Mouse (Mus musculus) E14TG2a.4 (cell line): ENCODE results near the gene Pigl.

Experiments
- H3K27me3 ChIP-seq: 2 replicates; pipeline ENCODE4 v1.6.1; 2014; ENCODE audit warnings: low read length, control low read depth; ENCODE audit not compliant: insufficient read depth
- H3K36me3 ChIP-seq: 2 replicates; pipeline ENCODE4 v1.6.1; 2014; ENCODE audit warnings: low read length, control low read depth; ENCODE audit not compliant: insufficient read depth
- H3K4me1 ChIP-seq: replicated peaks from 2 replicates; pipeline ENCODE4 v1.6.1; 2014; ENCODE audit warnings: low read depth, low read length, control low read depth
- H3K4me3 ChIP-seq: replicated peaks from 2 replicates; pipeline ENCODE4 v1.5.1; 2014; ENCODE audit warnings: mild to moderate bottlenecking, low read length
- H3K9me3 ChIP-seq: 2 replicates; pipeline ENCODE4 v1.6.1; 2014; ENCODE audit warnings: low read length, control low read depth
- CTCF ChIP-seq: conservative IDR thresholded peaks from 2 replicates; pipeline ENCODE4 v1.5.1; 2014; ENCODE audit warnings: low read length
- NANOG ChIP-seq: IDR thresholded peaks from 2 replicates; pipeline ENCODE4 v1.6.1; 2014; ENCODE audit warnings: borderline replicate concordance, low read length, mixed read lengths
- POU5F1 ChIP-seq: IDR thresholded peaks from 2 replicates; pipeline ENCODE4 v1.6.1; 2014; ENCODE audit warnings: low read length, borderline replicate concordance

Gene Pigl

DNA sequence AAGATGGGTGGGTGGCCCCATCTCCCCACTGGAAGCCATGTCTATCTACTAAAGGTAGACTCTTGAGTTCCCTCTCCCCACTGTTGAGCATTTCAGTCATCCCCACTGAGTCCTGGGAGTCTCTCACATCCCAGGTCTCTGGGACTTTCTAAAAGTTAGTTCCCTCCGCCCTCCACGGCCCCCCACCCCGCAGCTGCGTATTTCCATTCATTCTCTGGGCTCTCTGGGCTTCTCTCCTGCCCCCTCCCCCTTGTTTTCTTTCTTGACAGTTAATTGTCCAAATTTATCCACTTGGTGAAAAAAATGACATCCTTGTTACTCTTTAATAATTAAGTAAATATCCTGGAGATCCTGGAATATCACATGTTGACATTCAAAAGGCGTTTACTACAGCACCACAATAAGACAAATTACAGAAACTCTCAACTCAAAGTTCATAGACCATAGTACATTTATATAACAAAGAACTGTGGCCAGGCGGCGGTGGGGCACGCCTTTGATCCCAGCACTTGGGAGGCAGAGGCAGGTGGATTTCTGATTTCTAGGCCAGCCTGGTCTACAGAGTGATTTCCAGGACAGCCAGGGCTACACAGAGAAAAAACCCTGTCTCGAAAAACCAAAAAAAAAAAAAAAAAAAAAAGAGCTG, 17.5 kb upstream of the Pigl start:
- no peaks in the 10 kb centered on the region for H3K9me3 ChIP-seq
- peak overlapping the region; percentile 52 for H3K4me3 ChIP-seq
- H3K4me1 ChIP-seq: peaks cover 79% of the 10 kb centered on the region
- H3K27me3 ChIP-seq: no peaks in the 10 kb centered on the region
- H3K36me3 ChIP-seq: peaks cover 35% of the 10 kb centered on the region
- TF ChIP-seq NANOG (no peak), CTCF (no peak), POU5F1 (no peak)

DNA sequence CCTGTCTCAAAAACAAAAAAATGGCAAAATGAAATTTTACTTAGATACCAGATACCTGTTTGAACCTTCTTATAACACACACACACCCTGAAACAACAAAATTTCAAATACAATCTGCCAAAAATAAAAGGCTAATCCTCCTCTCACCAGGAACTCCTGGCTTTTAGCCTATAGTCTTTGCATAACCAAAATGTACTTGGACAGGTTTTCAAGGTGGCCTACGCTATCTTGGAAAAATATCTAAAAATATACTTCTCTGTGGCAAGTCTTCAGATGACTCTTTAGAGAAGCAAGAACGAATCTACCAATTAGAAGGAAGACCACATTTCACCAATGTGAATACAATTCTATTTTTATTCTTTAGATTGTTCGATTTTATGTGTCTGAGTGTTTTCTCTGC, 12.5 kb upstream of the Pigl start:
- peaks cover 81% of the 10 kb centered on the region for H3K4me1 ChIP-seq
- no peak overlapping the region for H3K4me3 ChIP-seq
- no peaks in the 10 kb centered on the region for H3K9me3 ChIP-seq
- TF ChIP-seq CTCF (no peak), POU5F1 (no peak), NANOG (no peak)
- peaks cover 20% of the 10 kb centered on the region for H3K36me3 ChIP-seq
- H3K27me3 ChIP-seq: no peaks in the 10 kb centered on the region

DNA sequence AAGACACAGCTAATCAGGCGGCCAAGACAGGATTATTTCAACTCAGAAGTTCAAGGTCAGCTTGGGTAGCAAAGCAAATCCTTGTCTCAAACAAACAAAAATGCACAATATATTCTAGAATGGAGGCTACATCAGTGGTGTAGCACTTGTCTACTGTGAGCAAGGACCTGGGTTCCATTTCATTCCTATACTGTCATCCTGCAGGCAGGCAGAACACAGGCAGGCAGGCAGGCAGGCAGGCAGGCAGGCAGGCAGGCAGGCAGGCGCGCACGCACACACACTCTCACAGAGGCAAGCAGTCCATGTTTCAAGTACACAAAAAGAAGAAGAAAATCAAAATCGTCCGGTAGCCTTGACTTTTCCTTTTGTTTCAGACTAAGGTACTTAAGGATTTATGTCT, 9.3 kb upstream of the Pigl start:
- Histone ChIP-seq H3K4me3 (no peak overlapping the region; the same call in 1 of the 2 replicates), H3K9me3 (no peaks in the 10 kb centered on the region), H3K36me3 (peaks cover 39% of the 10 kb centered on the region), H3K27me3 (no peaks in the 10 kb centered on the region), H3K4me1 (peaks cover 85% of the 10 kb centered on the region)
- TF ChIP-seq NANOG: no peak
- no peak for TF ChIP-seq POU5F1
- TF ChIP-seq CTCF: no peak

DNA sequence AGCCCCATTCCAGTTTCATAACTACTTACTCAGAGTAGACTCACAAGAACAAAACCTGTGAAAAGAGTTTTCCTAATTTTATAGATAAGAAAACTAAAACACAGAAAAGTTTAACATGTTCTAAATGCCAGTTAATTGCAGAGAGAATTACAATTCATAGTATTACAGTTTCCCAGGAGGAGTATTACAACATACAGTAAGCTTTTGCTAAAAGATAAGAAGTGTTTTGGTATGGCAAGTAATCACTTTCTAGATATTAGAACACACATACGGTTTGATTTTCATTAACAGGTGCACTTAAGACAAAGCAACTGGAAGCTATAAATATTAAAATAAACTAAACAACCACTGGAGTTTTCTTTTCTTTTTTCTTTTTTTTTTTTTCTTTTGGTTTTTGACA, 3.1 kb upstream of the Pigl start:
- Histone ChIP-seq H3K4me3 (peak overlapping the region; percentile 96), H3K4me1 (peaks cover 58% of the 10 kb centered on the region), H3K9me3 (no peaks in the 10 kb centered on the region), H3K36me3 (peaks cover 25% of the 10 kb centered on the region), H3K27me3 (no peaks in the 10 kb centered on the region)
- TF ChIP-seq NANOG (no peak), POU5F1 (no peak), CTCF (no peak)

DNA sequence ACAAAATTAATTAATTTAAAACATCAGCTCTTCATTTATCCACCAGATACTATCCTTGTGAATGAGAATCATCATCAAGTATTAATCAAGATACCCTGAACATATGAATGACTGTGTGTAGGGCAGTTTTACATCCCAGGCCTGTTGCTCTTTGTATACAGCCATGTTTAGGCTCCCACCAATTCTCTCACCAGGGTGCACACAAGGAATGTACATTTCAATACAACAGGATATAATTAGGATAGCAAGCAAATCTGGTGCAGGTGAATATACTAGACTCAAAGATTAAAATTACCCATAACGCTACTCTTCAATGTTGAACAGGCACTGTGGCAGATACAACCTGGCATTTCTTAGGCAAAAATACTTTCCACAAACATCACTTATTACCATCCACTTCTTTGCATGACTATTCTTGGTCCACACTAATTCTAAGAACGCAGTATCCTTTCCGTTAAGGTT, 2.2 kb upstream of the Pigl start:
- H3K9me3 ChIP-seq: no peaks in the 10 kb centered on the region
- peaks cover 25% of the 10 kb centered on the region for H3K36me3 ChIP-seq
- H3K4me3 ChIP-seq: peak overlapping the region; percentile 96
- TF ChIP-seq CTCF (no peak), NANOG (no peak), POU5F1 (no peak)
- peaks cover 56% of the 10 kb centered on the region for H3K4me1 ChIP-seq
- H3K27me3 ChIP-seq: no peaks in the 10 kb centered on the region

DNA sequence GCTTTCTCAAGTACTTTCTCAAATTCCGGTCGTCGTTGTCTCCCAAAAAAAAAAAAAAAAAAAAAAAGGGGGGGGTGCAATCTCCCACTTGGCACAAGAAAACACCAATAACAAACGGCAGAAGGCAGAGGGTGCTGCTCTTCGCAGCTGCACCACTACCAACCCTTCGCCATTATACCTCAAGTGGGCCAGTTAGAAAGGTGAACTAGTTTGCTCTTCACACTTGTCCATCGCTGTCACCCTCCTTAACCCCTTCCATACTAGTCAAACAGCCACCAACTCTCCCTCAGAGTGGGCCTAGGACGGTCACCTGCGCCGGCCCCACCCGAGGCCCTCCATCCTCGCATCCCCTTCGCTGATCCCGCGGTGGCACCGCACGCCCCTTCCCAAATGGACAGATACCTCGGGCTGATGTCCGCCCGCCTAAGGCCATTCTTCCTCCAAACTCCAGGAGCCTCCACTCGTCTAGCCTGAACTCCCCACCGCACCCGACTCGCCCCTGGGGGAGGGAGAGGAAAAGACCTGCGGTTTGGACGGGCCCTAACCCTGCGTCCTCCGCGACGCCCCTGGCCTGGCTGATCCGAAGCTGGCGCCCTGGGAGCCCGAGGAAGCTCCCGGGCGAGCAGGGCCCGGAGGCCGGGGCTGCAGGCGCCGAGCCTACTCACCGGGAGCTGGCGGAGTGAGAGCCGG, 1.6 kb upstream of the Pigl start:
- peak overlapping the region; percentile 96 for H3K4me3 ChIP-seq
- no peak for TF ChIP-seq NANOG

DNA sequence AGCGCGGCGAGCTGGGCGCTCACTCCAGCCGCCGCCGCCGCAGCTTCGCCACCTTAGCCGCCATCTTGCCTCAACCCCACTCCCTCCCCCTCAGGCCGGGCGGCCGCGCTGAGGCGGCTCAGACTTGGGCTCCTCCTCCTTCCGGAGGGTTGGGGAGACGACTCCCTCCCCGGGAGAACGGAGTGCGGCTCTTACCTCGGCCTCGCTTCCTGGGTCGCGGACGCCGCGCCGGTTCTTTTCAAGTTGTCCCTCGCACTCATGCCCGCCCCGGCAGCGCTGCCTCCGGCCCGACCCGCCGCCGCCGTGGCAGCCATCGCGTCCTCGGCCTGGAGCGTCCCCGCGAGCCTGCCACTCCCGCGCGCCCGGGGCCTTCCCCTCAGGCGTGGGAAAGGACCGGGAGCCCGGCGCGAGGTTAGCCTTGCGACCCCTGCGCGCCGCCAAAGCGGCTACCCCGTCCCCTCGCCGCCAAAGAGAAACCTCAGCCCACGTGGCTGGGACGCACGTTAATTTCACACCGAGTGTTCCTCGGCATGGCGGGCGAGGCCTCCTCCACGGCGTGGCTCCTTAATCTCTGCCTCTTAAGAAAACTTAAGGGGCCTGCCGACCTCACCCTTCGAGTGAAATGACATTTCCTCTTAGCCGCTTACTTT, 894 bp upstream of the Pigl start:
- TF ChIP-seq CTCF: no peak
- TF ChIP-seq POU5F1: no peak
- Histone ChIP-seq H3K4me1 (peaks cover 52% of the 10 kb centered on the region), H3K9me3 (no peaks in the 10 kb centered on the region), H3K36me3 (peaks cover 22% of the 10 kb centered on the region; the same call in 1 of the 2 replicates), H3K27me3 (no peaks in the 10 kb centered on the region), H3K4me3 (peak overlapping the region; percentile 96)

More for the DNA sequence above, 1.6 kb upstream of the Pigl start:
- H3K36me3 ChIP-seq: peaks cover 25% of the 10 kb centered on the region
- peaks cover 55% of the 10 kb centered on the region for H3K4me1 ChIP-seq
- H3K9me3 ChIP-seq: no peaks in the 10 kb centered on the region
- no peaks in the 10 kb centered on the region for H3K27me3 ChIP-seq

DNA sequence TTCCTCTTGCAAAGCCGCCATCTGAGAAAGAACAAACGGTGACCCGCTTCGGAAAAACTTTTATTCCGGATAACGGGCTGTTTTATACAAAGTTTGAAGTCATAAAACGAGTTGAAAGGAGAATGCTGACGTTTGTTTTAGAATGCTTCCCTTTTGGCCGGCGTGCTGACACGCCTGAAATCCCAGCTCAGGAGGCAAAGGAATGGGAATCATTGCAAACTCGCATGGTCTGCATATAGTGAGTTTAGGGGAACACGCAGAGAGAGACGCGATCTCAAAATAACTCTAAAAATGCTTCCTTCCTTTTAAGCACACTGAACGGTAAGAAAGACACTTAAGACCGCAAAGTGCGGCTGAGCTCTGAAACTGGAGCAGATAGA, 379 bp upstream of the Pigl start:
- TF ChIP-seq NANOG (no peak), CTCF (no peak), POU5F1 (no peak)

More for the DNA sequence above, 379 bp upstream of the Pigl start:
- peaks cover 49% of the 10 kb centered on the region for H3K4me1 ChIP-seq
- H3K4me3 ChIP-seq: peak overlapping the region; percentile 96
- no peaks in the 10 kb centered on the region for H3K27me3 ChIP-seq
- no peaks in the 10 kb centered on the region for H3K9me3 ChIP-seq
- H3K36me3 ChIP-seq: peaks cover 22% of the 10 kb centered on the region; the same call in 1 of the 2 replicates
